Mouse (Mus musculus) embryonic facial prominence, embryonic 10.5 days (tissue): Measurements from ENCODE around the gene Cpne2. TPM values are rescaled to one million over a fixed set of nuclear protein-coding genes. Genes with fewer than 3 reads are reported as not detected.
A peak's percentile ranks its signal among the peaks of the same experiment; 100 is the strongest.

Experiments used
- DNase-seq: peaks from one replicate; pipeline ENCODE4 v3.0.0-alpha.2; 2017; ENCODE audit warnings: low spot score
- H3K27ac ChIP-seq: fragments of 300-500 bp; sonication (generic); replicated peaks from 2 replicates; pipeline ENCODE4 v1.5.1; 2016; ENCODE audit warnings: mild to moderate bottlenecking
- H3K27me3 ChIP-seq: fragments of 300-500 bp; sonication (generic); replicated peaks from 2 replicates; pipeline ENCODE4 v1.6.1; 2016; ENCODE audit warnings: low read depth, mild to moderate bottlenecking; ENCODE audit not compliant: poor library complexity, severe bottlenecking
- H3K36me3 ChIP-seq: fragments of 300-500 bp; sonication (generic); replicated peaks from 2 replicates; pipeline ENCODE4 v1.6.1; 2016; ENCODE audit warnings: mild to moderate bottlenecking, moderate library complexity
- H3K4me1 ChIP-seq: fragments of 300-500 bp; sonication (generic); 2 replicates; pipeline ENCODE4 v1.6.1; 2016
- H3K4me3 ChIP-seq: fragments of 300-500 bp; sonication (generic); 2 replicates; pipeline ENCODE4 v1.5.1; 2016; ENCODE audit warnings: mild to moderate bottlenecking, moderate library complexity
- H3K9me3 ChIP-seq: fragments of 300-500 bp; sonication (generic); 2 replicates; pipeline ENCODE4 v1.6.1; 2016; ENCODE audit warnings: mild to moderate bottlenecking
- WGBS: fragments of 180-500 bp; shearing (Covaris S2); methylation state at CpG from one replicate; pipeline ENCODE4 v1.1.7; 2016; 5-methylcytosine and 5-hydroxymethylcytosine counted together
- polyA plus RNA-seq: library from polyadenylated mRNA; unstranded; fragments of >200 nt; fragmentation: Nextera tagmentation; extraction: Ambion mirVana; gene quantifications from 2 replicates; pipeline ENCODE4 v1.2.1, GENCODE M21; 2016

Cpne2 gene
- polyA plus RNA-seq, 1 experiment from 2014 or later, result 9.9 TPM

- Histone ChIP-seq H3K4me1 (no peaks in the 10 kb centered on the region), H3K27me3 (no peaks in the 10 kb centered on the region), H3K36me3 (no peaks in the 10 kb centered on the region), H3K27ac (no peak overlapping the region), H3K9me3 (no peaks in the 10 kb centered on the region), H3K4me3 (no peak overlapping the region)
- 63% methylated on average over 4 of the region's 4 CpGs for WGBS
- DNase-seq, result no peak
Measured at GRCm38 (mm10) chr8:94521481-94521880, 11.3 kb upstream of the Cpne2 start.

GRCm38 (mm10) chr8:94522482-94522881 lies 10.3 kb upstream of the Cpne2 start:
- no peak overlapping the region for H3K4me3 ChIP-seq
- 82% methylated on average over 3 of the region's 3 CpGs for WGBS
- no peaks in the 10 kb centered on the region for H3K27me3 ChIP-seq
- H3K36me3 ChIP-seq, result no peaks in the 10 kb centered on the region
- DNase-seq, result no peak
- no peak overlapping the region for H3K27ac ChIP-seq
- no peaks in the 10 kb centered on the region for H3K4me1 ChIP-seq
- H3K9me3 ChIP-seq, result no peaks in the 10 kb centered on the region

GRCm38 (mm10) chr8:94524554-94524953 lies 8.2 kb upstream of the Cpne2 start:
- whole genome bisulfite sequencing, result 90% methylated on average over 9 of the region's 9 CpGs

DNA sequence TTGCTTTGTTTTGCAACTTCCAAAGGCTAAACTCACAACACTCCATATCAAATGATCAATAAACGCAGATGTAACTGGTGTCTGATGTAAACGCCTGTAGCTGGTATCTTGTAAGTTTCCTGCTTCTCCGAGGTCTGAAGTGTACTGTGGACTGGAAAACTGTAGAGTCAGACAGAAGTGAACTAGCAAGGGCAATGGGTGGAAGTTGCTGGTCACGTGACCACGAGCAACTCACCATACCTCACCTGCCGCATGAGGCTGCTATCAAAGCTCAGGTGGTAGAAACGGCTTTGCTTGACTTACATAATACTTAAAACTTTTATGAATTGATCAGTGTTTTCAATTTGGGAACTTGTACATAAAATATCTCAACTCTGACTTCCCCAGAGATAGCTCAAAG lies 5.6 kb upstream of the Cpne2 start:
- H3K9me3 ChIP-seq, result no peaks in the 10 kb centered on the region
- H3K27me3 ChIP-seq, result peaks cover 32% of the 10 kb centered on the region
- H3K4me1 ChIP-seq, result peaks cover 5% of the 10 kb centered on the region
- no peak overlapping the region for H3K4me3 ChIP-seq
- WGBS, result 85% methylated on average over 7 of the region's 7 CpGs
- DNase-seq, result no peak
- no peak overlapping the region for H3K27ac ChIP-seq
- no peaks in the 10 kb centered on the region for H3K36me3 ChIP-seq

More at GRCm38 (mm10) chr8:94524554-94524953, 8.2 kb upstream of the Cpne2 start:
- no peak for DNase-seq
- Histone ChIP-seq H3K27ac (no peak overlapping the region), H3K4me1 (no peaks in the 10 kb centered on the region), H3K27me3 (0 out of 2 replicates have a peak, but pooled peaks cover 7% of the 10 kb centered on the region), H3K4me3 (no peak overlapping the region), H3K36me3 (no peaks in the 10 kb centered on the region), H3K9me3 (no peaks in the 10 kb centered on the region)

DNA sequence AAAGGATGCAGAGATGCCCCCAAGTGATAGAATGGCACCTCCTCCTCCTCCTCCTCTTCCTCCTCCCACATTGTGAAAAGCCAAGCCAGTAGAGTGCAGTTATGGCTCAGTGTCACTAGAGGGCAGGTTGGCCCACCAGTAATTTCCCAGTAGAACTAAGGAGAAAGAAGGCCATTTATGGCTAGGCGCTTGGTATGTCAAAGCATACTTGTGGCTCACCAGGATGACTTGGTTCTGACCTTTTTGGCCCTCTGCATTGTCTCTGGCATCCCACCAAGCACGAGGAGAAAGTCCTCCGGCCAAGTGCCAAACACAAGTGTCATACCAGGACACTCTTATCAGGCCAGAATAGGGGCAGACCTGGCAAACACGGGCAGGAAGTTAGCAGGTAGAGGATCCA lies 4.5 kb upstream of the Cpne2 start:
- H3K27ac ChIP-seq, result no peak overlapping the region
- DNase-seq, result peak; percentile 50
- peaks cover 14% of the 10 kb centered on the region for H3K4me1 ChIP-seq
- H3K4me3 ChIP-seq, result no peak overlapping the region
- H3K27me3 ChIP-seq, result peaks cover 42% of the 10 kb centered on the region
- H3K36me3 ChIP-seq, result no peaks in the 10 kb centered on the region
- 49% methylated on average over 4 of the region's 4 CpGs for WGBS
- no peaks in the 10 kb centered on the region for H3K9me3 ChIP-seq

GRCm38 (mm10) chr8:94529875-94530274 lies 2.9 kb upstream of the Cpne2 start:
- Histone ChIP-seq H3K9me3 (no peaks in the 10 kb centered on the region), H3K4me3 (no peak overlapping the region), H3K27me3 (peaks cover 59% of the 10 kb centered on the region), H3K27ac (no peak overlapping the region), H3K36me3 (no peaks in the 10 kb centered on the region), H3K4me1 (peaks cover 24% of the 10 kb centered on the region)
- 68% methylated on average over 4 of the region's 4 CpGs for WGBS
- no peak for DNase-seq

- no peak for DNase-seq
- peaks cover 66% of the 10 kb centered on the region for H3K27me3 ChIP-seq
- 93% methylated on average over 4 of the region's 4 CpGs for WGBS
- H3K4me3 ChIP-seq, result no peak overlapping the region
- no peaks in the 10 kb centered on the region for H3K36me3 ChIP-seq
- no peaks in the 10 kb centered on the region for H3K9me3 ChIP-seq
- H3K27ac ChIP-seq, result no peak overlapping the region
- peaks cover 24% of the 10 kb centered on the region for H3K4me1 ChIP-seq
Measured at GRCm38 (mm10) chr8:94530643-94531042, 2.1 kb upstream of the Cpne2 start.

DNA sequence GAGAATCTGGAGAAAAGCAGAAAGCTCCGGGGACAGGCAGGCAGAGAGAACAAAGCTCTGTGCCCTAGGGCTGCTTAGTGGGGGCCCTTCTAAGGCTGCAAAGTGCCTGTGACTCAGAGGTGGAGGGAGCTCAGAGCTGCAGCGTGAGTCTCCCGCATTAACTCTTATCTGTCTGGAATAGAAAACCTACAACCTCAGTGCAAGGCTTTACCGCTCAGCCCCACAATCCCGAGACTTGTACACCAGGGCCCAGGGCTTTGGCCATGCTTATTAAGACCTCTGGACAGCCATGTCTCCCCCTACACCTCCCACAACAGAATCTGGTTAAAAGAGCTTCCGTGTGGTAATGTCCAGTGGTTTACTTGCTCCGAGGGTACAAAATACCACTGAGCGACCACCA lies 790 bp upstream of the Cpne2 start:
- Histone ChIP-seq H3K4me1 (peaks cover 24% of the 10 kb centered on the region), H3K4me3 (peak overlapping the region; percentile 75), H3K36me3 (no peaks in the 10 kb centered on the region), H3K27ac (no peak overlapping the region), H3K27me3 (peaks cover 80% of the 10 kb centered on the region), H3K9me3 (no peaks in the 10 kb centered on the region)
- WGBS, result 1% methylated on average over 8 of the region's 8 CpGs
- DNase-seq, result peak; percentile 39

GRCm38 (mm10) chr8:94532525-94532872 lies 291 bp upstream of the Cpne2 start:
- Histone ChIP-seq H3K27ac (peak overlapping the region; percentile 85), H3K27me3 (peaks cover 85% of the 10 kb centered on the region), H3K9me3 (no peaks in the 10 kb centered on the region), H3K36me3 (no peaks in the 10 kb centered on the region), H3K4me1 (peaks cover 24% of the 10 kb centered on the region), H3K4me3 (peak overlapping the region; percentile 75)
- WGBS, result under 1% methylated on average over 34 of the region's 34 CpGs
- no peak for DNase-seq

GRCm38 (mm10) chr8:94534612-94535011 lies 1.8 kb downstream of the Cpne2 start:
- H3K27me3 ChIP-seq, result peaks cover 79% of the 10 kb centered on the region
- no peak overlapping the region for H3K4me3 ChIP-seq
- no peaks in the 10 kb centered on the region for H3K9me3 ChIP-seq
- H3K36me3 ChIP-seq, result no peaks in the 10 kb centered on the region
- no peak for DNase-seq
- no peak overlapping the region for H3K27ac ChIP-seq
- peaks cover 24% of the 10 kb centered on the region for H3K4me1 ChIP-seq
- WGBS, result 61% methylated on average over 4 of the region's 4 CpGs

GRCm38 (mm10) chr8:94535631-94536030 lies 2.8 kb downstream of the Cpne2 start:
- Histone ChIP-seq H3K4me3 (no peak overlapping the region), H3K27ac (no peak overlapping the region), H3K4me1 (peaks cover 24% of the 10 kb centered on the region), H3K27me3 (peaks cover 69% of the 10 kb centered on the region), H3K9me3 (no peaks in the 10 kb centered on the region), H3K36me3 (no peaks in the 10 kb centered on the region)
- DNase-seq, result no peak
- WGBS, result 85% methylated on average over 7 of the region's 7 CpGs

DNA sequence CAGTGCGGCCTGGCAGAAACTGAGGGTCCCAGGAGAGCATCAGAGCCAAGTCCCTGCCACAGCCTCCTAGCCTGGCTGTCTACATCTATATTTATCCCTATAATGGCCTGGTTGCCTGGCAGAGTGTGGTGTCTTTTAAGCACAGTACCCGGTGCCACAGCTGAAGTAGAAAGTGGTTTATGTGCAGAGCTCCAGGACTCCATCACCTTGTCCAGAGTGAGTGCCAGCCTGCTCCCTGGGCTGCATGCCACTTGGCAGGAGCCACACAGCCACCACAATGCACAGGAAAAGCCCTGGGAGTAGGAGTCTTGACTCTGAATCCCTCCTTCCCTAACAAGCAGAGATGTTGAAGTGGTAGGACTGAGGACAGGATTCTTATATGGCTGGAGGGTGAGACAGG lies 4.7 kb downstream of the Cpne2 start:
- Histone ChIP-seq H3K36me3 (no peaks in the 10 kb centered on the region), H3K27me3 (peaks cover 53% of the 10 kb centered on the region), H3K4me3 (no peak overlapping the region), H3K27ac (no peak overlapping the region), H3K9me3 (no peaks in the 10 kb centered on the region), H3K4me1 (peaks cover 23% of the 10 kb centered on the region)
- no peak for DNase-seq
- WGBS, result 94% methylated on average over 2 of the region's 2 CpGs

DNA sequence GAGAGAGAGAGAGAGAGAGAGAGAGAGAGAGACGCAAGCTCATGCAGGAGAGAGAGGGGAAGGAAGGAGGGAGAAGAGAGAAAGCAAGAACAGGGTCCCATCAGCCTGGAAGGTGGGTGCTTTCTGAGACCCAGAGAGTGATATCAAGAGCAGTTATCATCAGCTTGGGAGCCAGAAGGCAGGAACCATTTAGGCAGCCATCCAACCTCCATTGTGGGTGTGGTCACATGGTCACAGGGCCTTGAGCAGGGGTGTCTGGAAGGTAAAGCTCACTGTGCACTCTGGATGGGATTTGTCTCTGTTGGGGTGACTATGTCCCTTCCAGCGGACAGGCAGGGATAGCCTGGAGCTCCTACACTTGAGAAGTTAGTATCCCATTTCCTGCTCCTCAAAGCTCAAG lies 7.2 kb downstream of the Cpne2 start:
- Histone ChIP-seq H3K36me3 (no peaks in the 10 kb centered on the region), H3K9me3 (no peaks in the 10 kb centered on the region), H3K27me3 (peaks cover 27% of the 10 kb centered on the region), H3K4me1 (peaks cover 14% of the 10 kb centered on the region), H3K4me3 (no peak overlapping the region), H3K27ac (no peak overlapping the region)
- 87% methylated on average over 2 of the region's 2 CpGs for WGBS
- no peak for DNase-seq
